Mouse (Mus musculus): Measurements from ENCODE around the gene Itpk1. TPM values are rescaled to one million over a fixed set of nuclear protein-coding genes. Genes with fewer than 3 reads are reported as not detected.

The Itpk1 gene
- total RNA-seq (2014; fragmentation: Nextera tagmentation) (19.1 and 26.0 TPM in 2 replicates), total RNA-seq (2017) (13.0 and 16.4 TPM in 2 replicates)

DNA sequence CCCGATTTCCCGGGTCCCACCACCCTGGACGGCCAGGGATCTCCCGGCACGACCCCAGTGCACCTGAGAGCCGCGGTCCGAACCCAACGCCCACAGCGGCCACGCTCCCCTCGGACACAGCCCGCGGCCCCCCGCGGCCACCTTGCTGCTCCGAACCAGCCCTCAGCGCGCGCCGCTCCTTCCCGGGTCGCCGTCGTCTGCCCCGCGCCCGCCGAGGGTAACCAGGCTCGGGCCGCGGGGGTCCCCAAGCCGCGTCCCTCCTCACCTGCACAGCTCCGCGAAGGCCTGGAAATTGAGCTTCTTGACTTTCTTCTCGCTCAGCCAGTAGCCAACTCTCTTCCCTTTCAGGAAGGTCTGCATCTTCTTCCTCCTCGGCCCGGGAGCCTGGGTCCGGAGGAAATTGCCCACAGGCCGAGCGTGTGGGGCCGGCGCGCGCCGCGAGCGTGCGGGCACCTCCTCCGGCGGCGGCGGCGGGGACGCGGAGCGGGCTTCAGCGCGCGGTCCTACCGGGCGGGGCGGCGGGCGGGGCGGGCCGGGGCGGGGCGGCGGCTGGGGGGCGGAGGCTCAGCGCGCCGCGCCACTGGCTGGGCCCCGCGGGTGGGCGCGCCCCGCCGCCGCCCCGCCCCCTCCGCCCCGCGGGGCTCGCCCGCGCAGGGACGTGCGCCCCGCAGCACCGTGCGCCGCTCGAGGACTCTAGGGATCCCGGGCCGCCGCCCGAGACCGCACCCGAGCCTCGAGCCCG is at the start of gene Itpk1:
Gene Itpk1, minus strand, starts transcription at position 474 of the 742 bp plus-strand sequence.
- ATAC-seq (replicated peaks; ENCODE audit: poor library complexity, severe bottlenecking): peak; percentile 33

DNA sequence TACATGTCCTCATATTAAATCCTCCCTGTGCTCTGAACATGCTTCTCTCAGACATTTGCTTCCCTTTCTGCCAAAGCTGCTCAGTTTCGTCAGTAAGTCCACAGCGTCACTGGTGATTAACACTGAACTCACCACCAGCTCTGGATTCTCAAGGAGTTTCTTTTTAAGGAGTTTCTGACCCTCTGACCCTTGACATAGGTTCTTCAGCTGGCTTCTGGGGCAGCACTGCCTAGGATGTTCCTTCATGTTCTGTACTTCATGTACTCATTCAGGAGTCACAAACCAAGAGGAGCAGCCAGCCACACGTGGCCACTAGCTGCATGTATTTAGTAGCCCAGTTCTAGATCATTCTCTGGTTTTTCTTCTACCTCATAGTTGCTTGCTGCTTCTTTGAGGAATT is 43.5 kb upstream of the Itpk1 start:
- 0 out of 2 replicates have a peak, but pooled peaks have one; percentile 15 for ATAC-seq (replicated peaks; ENCODE audit: poor library complexity, severe bottlenecking)

DNA sequence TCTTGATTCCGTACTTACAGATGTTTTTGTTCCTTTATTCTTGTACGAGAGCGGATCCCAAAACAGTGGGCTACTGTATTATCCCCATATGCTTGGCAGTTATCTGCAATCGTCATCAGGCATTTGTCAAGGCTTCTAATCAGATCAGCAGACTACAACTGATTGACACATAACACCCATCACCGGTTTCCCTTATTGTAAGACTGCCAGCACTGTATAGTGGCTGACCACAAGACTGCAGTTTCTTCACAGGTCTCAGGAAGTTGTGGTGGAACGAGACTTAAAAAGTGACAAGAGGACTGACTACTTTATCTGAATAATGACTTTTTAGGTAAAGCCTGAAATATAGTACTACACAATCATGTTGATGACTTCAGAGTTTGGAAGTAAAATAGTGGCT is 40.1 kb upstream of the Itpk1 start:
- peak; percentile 82 for ATAC-seq (replicated peaks; ENCODE audit: poor library complexity, severe bottlenecking)

DNA sequence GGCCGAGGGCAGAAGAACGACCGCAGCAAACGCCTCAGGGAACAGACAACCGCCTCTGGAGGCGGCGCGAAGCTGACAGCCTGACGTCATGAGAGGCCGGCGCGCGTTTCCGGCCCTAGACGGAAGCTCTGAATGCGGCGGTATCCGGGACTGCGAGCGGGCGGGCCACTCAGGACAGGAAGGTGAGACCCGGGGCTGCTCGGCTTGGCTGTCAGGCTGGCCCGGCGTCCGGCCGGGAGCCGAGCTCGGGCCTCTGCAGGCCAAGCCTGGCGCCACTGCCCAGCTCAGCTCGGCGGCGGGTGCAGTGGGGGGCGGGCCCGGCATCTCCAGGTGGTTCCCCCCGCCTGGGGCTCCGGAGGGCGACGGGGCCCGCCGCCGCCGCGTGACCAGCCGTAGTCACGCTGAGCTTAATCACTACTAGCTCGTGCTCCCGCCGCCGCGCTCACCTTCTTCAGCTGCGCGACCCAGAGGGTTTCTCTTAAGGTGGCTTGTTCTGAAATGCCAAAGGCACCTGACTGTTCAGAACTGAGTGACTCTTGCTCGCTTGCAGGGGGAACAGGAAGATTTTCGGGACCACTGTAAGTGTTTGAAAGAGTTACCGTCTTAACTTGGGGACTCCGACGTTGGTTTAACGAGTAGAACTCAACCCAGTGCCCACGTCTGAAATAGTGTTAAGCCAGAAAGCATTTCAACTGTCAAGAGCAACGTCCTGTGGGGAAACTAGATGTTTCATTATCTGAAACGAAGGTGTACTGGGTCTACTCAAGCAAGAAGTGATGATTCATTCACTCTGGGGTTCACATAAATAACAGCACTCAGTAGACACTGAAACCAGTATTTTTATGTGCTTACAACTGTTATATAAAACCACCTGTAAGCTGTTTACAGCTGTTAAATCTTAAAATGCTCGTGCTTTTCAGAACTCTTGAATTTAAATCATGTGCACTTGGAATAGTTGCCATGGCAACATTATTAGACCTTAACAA is 39.2 kb upstream of the Itpk1 start, which contains the start of the genes Moap1 and Tmem251:
Gene Moap1, minus strand, starts transcription at position 73 of the 986 bp plus-strand sequence.
Gene Tmem251, plus strand, starts transcription at position 174 of the 986 bp plus-strand sequence.
- ATAC-seq (replicated peaks; ENCODE audit: poor library complexity, severe bottlenecking): peak; percentile 78

DNA sequence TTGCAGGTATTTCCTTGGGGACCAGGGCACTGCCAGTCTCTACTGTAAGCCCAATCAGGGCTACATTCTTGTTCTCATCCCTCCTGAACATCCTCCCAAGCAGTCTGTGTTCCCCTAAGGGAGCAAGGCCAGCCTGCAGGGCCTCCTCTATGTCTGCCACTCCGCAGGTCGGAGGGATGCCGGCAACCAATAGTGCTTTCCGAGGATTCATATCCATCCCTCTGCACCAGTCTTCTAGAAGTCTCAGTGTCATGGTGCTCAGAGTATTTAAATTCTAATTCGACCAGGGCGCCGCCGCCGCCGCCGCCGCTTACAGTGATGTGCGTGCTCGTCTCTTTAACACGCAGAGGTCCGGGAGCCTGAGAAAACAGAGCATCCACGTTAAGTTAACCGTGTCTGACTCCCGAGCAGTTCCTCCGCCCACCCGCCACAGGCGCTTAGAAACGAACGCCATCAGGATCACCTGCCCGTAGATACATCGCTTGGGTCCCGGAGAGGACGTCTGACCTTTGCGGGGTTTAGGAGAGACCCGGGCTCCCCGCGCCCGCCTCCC is 38.4 kb upstream of the Itpk1 start:
- ATAC-seq (replicated peaks; ENCODE audit: poor library complexity, severe bottlenecking): no peak

DNA sequence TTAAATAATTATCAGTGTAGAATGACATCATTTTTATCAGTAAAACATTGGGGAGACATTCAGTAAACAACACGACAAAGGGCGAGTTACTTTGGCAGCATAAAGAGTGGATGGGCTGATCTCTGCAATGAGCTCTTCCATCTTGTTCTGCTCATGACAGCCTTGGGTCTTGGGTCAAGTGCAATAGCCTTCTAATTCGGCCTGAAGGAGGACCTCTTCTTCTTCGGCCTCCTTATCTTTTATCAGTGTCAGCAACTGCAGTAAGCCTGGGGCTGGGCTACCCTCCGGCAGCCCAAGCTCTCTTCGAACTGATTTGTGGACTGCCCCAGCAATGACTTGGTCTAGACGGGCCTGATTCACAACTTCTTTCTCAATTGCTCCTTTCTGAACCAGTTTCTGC is 37.3 kb upstream of the Itpk1 start:
- no peak for ATAC-seq (replicated peaks; ENCODE audit: poor library complexity, severe bottlenecking)

DNA sequence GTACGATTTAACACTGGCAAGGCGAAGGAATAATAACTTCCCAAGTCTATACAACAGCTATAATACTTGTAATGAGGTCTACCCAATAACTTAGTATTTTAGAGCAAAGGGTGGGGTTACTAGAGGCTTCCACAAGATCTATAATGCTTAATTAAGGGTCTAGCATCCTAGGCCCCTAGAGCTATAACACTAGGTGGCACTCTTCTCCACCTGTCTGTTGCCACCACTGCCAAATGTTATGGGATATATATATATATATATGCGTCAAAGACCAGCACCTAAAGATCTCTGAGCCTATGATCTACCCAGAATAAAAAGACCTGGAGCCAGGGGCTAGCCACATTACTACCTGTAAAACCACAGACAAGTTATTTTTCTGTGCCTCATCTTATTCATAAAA is 35.6 kb upstream of the Itpk1 start:
- no peak for ATAC-seq (replicated peaks; ENCODE audit: poor library complexity, severe bottlenecking)

DNA sequence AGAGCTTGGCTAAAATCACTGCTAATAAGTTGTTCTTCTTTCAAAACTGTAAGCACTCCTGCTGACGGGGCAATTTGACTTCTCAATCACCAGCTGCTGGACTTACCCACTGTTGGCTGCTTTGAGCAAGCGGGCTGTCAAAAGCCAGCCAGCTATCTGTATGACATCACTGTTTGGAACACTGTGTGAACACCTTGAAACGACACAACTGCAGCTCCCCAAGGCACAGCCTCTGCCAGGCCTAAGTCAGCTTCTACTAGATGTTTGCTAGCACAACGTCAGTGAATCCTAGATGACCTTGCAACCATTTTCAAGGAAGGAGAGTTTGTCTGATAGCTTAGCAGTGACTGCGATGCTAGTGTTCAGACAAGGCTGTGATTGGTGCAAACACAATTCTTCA is 34.4 kb upstream of the Itpk1 start:
- no peak for ATAC-seq (replicated peaks; ENCODE audit: poor library complexity, severe bottlenecking)

DNA sequence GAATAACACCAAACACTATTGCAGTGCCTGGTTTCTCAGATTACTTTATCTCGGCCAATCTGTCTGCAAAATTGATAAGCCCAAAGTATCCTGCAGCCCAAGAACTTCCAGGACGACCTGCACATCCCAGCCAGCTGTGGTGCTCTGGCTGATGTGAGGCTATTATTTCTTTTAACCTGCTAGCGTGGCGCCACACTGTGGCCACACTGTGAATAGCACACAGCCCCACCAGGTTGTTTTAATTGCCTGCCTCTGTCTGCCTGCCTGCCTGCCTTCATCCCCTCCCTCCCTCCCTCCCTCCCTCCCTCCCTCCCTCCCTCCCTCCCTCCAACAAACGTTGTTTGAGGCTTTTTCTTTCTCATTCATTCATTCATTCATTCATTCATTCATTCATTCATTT is 28.7 kb upstream of the Itpk1 start:
- ATAC-seq (replicated peaks; ENCODE audit: poor library complexity, severe bottlenecking): peak; percentile 71

DNA sequence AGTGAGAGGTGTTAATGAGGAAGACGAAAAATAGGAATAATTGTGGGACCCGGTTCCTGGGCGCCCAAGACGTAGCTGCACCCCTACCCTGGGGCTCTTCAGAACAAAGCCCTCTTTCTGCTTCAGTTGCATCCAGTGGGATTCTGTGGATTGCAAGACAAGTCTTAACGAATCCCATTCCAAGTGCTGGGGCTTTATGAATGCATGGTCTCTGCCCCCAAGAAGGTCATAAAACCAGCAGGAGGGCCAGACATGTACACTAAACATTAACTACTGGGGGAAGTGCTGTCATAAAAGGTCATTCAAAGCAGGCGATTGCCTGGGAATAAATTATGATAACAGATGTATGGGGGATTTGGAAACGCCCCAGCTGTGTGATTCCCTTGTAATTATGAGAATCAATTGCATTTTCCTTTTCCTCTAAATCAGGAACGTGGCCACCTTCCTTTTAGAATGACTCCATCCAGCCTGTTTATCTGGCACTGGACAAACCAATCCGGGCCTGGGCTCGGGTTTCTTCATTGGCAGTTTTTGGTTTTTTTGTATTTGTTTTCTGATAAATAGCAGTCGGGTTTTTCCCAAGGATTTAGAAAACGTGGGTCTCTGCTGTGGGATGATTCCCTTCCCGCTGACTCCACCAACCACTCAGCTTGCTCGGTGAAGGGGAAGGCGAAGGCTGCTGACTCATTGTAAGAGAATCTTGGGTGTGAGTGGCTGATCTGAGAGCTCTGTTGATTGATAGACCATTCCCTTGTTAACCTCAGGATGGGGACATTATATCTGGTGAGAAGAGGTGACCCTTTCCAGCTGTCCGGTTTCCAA is 26.3 kb upstream of the Itpk1 start:
- no peak for ATAC-seq (replicated peaks; ENCODE audit: poor library complexity, severe bottlenecking)

DNA sequence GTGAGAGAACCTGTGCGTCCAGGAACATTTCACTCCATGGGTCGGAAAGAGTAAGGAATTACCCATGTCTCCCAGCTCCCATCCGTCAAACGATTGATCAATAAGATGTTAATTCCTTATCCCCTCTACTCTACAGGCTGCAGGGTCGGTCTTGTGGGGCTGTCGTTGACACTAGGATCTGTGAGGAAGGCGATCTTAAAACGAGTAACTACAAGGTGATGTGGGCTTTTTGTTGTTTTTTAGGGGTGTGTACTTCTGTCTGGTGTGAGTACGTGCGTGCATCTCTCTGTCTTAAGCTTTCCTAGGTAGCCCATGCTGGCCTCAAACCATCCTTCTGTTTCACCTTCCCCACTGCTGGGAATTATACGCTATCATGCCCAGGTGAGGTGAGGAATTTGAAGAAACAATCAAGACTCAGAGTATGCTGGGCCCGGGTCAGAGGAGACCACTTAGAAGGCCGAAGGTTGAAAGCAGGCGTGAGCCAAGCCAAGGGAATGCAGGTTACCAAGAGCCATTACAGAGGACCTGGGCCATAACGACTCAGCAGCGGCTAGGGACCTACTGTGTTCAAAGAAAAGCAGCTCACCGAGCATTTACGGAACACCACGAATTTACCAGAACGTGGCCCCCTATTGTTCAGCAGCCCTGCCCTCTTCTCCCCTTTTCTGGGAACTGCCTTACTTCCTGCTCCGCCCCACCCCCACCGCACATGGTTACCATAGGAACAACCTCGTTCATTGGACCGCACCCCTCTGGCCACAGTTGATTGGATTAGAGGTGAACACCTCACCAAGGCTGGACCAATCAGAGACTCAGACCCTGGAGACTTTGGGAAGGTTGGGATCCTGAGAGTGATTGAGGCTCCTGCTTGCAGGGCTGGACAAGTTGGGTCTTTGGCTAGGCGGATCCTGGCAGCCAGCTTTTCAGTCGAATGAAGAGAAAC is 25.4 kb upstream of the Itpk1 start:
- peak; percentile 96 for ATAC-seq (replicated peaks; ENCODE audit: poor library complexity, severe bottlenecking)

DNA sequence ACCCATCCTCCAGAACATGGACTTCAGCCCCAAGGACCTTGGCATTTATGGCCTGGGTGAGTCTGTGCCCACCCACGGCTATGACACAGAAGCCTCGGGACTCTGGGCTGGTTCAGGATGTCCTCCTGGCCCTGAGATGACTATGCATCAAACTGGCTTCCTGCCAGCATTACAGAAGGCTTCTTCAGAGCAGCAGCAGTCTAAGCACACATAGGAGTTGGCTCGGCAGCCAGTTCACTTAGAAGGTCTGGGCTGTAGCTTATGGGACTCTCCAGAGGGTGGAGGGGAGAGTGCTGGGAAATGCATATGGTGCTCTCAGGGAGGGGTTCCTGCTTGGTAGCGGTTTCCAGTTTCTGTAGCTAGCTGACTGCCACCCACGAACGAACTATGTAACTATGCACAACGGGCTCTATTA is 21.0 kb upstream of the Itpk1 start:
- no peak for ATAC-seq (replicated peaks; ENCODE audit: poor library complexity, severe bottlenecking)

DNA sequence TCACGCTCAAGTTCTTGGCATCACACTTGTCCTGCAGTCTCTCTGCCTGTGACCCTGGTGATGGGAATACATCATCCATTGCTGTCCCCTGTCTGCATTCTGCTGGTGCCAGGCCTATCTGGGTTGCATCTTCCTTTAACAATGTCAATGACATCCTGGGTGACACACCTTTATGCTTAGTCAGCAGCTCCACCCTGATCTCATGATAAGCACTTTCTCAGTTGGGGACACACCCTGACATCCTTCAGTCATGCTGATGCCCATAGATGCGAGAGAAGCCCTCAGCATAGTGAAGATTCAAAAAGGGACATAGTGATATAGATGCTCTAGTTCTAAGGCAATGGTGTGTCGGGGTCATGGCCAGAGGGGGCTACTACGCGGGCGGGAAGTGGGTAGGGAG is 20.4 kb upstream of the Itpk1 start:
- ATAC-seq (replicated peaks; ENCODE audit: poor library complexity, severe bottlenecking): no peak

DNA sequence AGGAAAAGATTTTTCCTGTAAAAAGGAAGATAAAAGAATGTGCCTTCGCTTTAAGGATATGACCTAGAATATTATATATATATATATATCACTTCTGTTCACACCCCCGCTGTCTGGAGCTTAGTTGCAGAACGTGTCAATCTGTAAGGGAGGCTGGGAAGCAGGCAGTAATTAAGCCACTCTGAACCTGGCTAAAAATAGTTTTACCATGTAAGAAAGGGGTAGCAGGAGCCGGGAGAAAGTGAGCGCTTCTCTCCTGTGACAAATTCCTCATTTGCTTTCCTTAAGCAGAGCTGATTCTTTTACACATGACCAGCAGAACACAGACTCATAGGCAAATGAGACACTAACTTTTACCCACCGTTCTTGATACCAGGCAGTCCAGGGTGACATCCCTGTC is 19.1 kb upstream of the Itpk1 start:
- no peak for ATAC-seq (replicated peaks; ENCODE audit: poor library complexity, severe bottlenecking)

DNA sequence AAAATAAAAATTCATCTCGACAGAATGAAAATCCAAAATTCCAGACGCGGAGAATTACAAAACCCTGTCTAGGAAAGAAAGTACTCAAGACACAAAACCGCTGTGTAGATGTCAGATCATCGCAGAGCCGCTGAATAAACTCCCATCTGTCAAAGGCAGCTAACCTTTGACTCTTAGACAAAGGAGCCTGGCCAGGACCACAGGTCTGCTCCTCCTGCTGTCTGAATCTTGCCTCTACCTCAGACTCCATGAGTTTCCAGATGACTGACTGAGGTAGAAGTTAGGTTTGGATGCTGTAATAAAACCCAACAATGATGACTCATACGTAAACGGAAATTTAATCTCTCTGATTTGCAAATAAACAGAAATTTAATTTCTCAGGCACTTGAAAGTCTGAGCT is 18.2 kb upstream of the Itpk1 start:
- no peak for ATAC-seq (replicated peaks; ENCODE audit: poor library complexity, severe bottlenecking)

DNA sequence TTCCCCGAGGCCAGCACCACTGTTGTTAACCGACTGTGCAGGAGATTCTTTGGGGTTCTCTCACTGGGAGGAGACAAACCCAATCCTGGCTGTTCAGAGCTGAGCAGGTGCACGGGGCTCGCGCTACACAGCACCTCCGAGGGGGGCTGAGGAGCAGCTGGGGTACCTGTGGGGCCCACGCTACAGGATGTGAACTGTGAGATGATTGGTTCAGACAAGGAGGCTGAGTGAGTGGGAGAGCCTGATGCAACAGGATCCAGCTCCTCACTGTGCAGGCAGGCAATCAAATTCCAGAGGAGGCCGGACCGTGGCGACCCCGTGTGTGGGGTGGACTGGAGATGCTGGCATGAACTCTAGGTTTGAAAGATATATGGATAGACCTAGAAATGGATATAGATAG is 17.7 kb upstream of the Itpk1 start:
- ATAC-seq (replicated peaks; ENCODE audit: poor library complexity, severe bottlenecking): no peak

DNA sequence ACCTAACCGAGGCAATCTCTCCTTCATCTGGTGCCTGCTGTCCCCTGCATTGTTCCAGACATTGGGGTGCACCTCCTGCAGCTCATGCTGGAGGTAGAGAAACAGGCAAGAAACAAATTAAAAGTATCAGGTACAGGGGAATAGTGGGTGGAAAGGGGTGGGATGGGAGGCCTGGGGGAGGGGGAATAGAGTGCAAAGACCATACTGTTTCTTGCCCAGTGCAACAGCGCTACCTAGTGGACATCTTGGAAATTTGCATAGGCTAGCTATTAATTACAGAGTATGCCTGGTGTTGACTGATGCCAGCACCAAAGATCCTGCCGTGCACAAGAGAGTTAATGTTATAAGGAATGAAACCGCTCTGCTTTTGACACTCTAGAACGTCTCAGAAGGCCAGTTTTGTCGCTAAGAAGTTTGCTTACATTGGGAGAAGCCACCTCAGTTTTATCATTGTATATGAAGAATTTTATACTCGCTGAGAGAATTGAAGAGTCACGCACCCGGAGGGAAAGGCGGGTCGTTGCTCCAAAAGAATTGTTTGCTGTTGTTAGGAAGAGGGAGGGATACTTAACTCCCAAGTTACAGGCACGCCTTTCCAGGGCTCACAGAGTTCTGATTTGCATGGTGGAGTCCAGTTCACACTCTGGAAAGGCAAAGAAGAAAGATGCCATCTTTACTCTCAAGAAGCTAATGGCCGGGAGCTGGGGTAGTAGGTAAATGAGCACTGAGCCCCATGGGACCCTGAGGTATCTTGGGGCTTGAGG is 15.0 kb upstream of the Itpk1 start:
- peak; percentile 72 for ATAC-seq (replicated peaks; ENCODE audit: poor library complexity, severe bottlenecking)
